Mouse (Mus musculus): ENCODE results near the gene Rap1gap.

Rap1gap gene

GRCm38 (mm10) chr4:137751310-137751709 is 86.8 kb downstream of the Rap1gap start:
- no peak for DNase-seq

DNA sequence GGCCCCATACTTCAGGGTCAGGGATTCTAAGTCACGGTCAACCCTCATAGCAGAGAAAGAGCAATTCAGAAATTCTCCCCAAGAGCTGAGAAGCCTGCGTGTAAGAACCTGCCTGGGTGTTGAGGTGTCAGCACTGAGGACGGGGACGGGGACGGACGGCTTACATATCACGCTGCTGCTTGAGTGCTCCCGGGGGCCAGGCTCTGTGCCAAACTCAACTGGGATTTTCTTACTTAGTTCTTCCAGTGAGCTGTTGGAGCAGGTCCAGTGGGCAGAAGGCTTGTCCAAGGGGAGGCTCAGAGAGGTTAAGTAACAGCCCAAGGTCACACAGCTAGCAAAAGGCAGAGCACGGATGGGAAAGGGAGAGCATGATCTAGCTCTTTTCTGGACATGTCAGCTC is 87.2 kb downstream of the Rap1gap start:
- DNase-seq: no peak

- no peak for DNase-seq
Measured at GRCm38 (mm10) chr4:137752471-137752870, 87.9 kb downstream of the Rap1gap start.

DNA sequence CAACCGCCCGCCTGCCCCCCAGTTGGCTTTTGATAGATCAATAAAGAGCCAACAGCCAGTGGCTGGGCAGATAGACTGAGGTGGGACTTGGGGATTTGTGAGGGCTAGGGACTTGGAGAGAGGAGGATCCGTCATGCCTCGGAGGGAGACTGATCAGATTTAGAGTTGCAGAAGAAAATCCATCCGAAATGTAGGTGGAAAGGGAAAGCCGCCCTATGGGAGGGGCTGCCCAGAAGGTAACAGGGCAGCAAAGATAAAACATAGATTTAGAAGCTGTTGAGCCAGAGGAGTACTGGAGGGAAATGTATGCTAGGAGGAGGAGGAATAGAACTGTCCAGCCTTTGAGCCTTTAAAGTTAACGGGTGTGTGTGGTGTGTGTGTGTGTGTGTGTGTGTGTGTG is 88.7 kb downstream of the Rap1gap start:
- DNase-seq: no peak

DNA sequence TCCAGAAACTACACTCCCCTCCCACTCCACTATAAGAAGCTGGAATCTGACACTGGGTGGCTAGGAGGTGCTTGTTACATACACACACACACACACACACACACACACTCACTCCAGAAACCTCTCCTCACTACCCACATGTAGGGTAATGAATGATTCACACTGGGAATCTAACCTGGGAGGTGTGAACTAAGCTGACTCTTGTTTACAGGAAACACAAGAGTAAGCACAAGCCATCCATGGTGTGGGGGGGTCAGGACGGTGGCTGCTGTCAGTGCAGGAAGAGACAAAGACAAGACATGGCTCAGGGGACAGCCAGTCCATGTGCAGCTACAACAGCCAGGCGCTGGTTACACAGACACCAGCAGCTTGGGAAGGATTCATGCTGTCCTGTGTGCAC is 89.9 kb downstream of the Rap1gap start:
- DNase-seq: no peak

DNA sequence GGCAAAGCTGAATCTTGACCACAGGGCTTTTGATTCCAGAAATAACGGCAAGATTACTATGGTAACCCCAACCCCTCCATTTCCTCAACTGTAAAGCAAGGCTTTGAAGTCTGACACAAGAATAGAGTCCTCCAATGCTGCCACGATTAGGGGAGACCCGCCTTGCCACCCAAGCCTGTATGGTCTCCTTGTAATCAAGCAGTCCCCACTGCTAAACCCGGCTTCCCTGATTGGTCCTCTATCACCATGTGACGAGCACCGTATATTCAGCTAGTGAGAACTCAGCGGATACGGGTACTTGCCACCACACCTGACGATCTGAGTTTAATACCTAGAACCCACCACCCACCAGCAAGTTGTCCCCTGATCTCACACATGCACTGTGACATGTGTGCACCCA is 98.4 kb downstream of the Rap1gap start:
- no peak for DNase-seq

DNA sequence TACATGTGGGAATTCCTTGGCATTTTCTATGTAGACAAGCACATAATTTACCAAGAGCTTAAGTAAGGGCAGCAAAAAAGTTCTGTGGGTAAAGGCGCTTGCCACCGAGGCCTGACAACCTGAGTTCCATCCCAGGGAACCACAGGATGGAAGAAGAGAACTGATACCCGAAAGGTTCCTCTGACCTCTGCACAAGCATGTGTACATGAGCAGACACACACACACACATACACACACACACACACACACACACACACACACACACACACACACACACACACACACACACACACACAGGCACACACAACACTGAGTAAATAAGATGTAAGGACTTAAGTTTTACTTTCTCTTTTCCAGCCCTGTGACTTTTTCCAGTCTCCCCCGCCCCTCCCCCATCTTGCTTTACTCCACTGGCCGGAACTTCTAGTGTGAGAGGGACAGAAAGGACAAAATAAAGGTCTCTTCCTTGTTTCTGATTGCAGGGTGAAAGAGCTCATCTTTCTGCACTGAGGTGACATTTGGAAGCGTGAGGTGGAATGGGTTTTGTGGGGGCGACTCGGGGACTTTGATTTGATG is 99.5 kb downstream of the Rap1gap start:
- no peak for DNase-seq

DNA sequence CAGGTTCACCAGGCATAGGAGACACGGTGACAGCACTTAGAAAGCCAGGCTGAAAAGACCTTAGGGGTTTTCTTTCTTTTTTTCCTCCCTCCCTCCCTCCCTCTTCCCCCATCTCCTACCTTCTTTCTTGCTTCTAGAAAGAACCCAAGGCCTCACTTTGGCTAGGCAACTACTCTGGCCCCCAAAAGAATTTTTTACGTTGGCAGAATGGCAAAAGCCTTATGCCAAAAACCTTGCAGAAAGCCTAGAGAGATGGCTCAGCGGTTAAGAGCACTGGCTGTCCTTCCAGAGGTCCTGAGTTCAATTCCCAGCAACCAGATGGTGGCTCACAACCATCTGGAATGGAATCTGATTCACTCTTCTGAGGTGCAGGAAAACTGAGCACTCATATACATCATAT is 100.1 kb downstream of the Rap1gap start:
- no peak for DNase-seq

DNA sequence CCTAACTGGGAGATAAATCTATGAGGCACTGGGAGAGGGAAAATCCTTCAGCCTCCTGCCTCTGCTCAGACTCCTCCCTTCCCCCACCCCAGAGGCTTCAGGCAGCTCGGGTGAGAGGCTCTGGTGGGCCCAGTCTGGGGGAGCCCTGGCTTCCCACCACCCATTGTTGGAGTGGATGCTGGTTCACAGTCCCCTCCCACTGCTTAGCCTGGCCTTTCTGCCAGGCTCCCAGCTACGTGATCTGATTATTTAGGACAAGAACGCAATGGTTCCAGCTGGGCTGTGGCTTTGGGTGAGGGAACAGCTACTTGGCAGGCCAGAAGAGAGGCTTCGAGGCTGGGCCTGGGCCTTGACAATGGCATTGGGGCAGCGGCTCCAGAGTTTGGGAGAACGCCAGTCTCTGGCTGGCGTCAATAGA is 101.0 kb downstream of the Rap1gap start:
- DNase-seq: no peak

GRCm38 (mm10) chr4:137766365-137766764 is 101.8 kb downstream of the Rap1gap start:
- no peak for DNase-seq

DNA sequence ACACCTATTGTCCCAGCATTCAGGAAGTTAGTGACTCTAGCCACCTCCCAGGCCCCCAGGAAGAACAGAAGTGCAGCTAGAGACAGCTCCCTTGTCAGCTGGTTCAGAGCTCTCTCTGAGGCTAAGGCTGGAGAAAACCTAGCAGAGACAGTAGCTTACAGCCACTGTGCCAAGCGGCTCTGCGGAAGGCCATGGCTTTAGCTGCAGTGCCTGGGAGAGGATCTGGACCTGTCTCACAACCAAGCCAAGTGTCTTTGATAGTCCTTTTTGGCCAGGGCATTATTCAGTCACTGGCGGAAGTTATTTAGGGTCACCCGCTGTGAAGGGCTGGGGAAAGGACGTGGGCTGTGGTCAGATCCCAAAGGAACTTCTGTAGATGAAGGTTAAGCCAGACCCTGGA is 103.9 kb downstream of the Rap1gap start:
- DNase-seq: no peak

GRCm38 (mm10) chr4:137768831-137769230 is 104.3 kb downstream of the Rap1gap start:
- DNase-seq: no peak

GRCm38 (mm10) chr4:137769635-137770034 is 105.1 kb downstream of the Rap1gap start:
- DNase-seq: no peak

- no peak for DNase-seq
Measured at GRCm38 (mm10) chr4:137770901-137771612, 106.5 kb downstream of the Rap1gap start.

DNA sequence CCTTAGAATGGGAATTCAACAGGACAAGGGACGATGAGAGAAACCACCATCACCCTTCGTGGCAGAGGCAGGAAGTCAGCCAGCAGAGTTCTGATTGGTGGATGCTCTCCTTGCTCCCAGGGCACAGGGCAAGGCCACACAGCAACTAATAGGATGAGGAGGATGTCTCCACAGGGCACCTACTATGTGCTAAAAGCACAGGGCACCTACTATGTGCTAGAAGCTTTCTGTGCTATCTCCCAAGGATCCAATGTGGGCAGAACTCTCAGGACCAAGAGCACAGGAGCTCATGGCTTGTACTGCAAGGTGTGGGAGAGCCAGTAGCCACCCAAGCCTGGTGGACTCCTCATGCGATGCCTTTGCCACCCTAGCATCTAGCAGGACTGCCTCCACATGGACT is 107.2 kb downstream of the Rap1gap start:
- DNase-seq: no peak

DNA sequence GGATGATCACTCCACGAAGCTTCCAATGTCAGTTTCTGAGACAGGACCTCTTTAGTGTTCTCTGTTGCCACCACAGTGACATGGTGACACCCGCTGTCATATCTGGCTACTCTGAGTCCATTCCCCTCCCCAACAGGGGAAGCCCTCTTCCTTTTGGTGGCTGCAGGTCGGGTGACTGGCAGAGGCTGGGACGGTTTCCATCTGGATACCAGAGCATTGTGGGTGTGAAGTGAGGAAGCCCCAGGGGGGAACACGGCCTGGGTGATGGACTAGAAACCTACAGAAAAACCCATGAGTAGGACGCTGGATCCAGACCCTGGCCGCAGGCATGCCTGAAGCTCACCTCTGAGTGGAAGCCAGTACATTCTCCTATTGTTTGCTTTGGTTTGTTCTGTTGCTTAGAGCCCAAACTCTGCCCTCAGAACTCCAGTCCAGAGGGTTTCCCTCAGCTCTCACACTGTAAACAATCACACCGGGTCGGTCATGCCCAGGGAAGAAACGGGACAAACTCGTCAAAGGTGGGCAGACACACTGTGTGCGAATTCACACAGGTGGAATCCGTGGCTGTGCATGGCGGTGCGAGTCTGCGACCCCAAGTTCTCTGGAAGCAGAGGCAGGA is 108.0 kb downstream of the Rap1gap start:
- DNase-seq: no peak

GRCm38 (mm10) chr4:137773369-137773899 is 108.9 kb downstream of the Rap1gap start:
- no peak for DNase-seq

- DNase-seq: no peak
Measured at GRCm38 (mm10) chr4:137774013-137774412, 109.5 kb downstream of the Rap1gap start.

GRCm38 (mm10) chr4:137774505-137774904 is 110.0 kb downstream of the Rap1gap start:
- no peak for DNase-seq

- DNase-seq: no peak
Measured at GRCm38 (mm10) chr4:137777866-137778265, 113.3 kb downstream of the Rap1gap start.

DNA sequence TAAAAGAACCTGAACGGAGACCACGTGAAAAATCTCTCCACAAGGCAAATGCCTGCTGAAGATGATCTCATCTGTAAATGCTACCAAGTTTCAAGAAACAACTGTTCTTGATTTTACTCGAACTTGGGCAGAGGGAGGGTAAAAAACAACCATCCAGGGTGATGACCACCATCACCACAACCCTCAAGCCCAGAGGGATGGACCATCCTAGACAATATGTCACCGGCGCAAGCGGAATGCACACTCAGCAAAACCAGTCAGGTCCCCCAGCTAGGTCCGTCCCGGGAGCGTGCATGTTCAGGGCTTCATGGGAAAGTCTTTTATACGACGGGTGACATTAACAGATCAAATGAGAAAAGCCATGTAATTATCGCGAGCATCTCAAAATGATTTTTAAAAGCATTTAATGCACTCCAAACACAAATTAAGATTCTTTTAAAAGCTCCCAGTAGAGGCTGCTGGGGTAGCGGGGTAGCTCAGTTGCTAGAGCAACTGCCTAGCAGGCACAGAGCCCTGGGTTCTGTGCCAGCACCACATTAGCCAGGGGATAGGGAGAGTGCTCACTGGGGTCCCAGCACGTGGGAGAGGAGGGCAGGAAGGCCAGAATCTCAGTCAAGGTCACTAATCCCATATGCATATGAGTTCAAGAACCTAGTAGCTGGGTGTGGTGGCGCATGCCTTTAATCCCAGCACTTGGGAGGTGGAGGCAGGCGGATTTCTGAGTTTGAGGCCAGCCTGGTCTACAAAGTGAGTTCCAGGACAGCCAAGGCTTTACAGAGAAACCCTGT is 114.1 kb downstream of the Rap1gap start:
- DNase-seq: no peak

Data from cerebellum, adult 11 months (tissue).